Mouse (Mus musculus) gastrocnemius, postnatal 10 days (tissue): ENCODE results near the gene 4930402F06Rik. TPM values are rescaled to one million over a fixed set of nuclear protein-coding genes. Genes with fewer than 3 reads are reported as not detected.

ENCODE experiments used
- DNase-seq: peaks from one replicate; pipeline ENCODE4 v3.0.0; 2021; ENCODE audit warnings: mixed read lengths
- total RNA-seq, 2 experiments: library from RNA; stranded (reverse); gene quantifications; 2 replicates each; pipeline ENCODE4 v1.2.3; 2021

Gene 4930402F06Rik
- total RNA-seq, 2 experiments from 2014 or later = not detected

- no peak for DNase-seq
Observed at GRCm38 (mm10) chr2:35416473-35416872, 19.5 kb upstream of the 4930402F06Rik start.

DNA sequence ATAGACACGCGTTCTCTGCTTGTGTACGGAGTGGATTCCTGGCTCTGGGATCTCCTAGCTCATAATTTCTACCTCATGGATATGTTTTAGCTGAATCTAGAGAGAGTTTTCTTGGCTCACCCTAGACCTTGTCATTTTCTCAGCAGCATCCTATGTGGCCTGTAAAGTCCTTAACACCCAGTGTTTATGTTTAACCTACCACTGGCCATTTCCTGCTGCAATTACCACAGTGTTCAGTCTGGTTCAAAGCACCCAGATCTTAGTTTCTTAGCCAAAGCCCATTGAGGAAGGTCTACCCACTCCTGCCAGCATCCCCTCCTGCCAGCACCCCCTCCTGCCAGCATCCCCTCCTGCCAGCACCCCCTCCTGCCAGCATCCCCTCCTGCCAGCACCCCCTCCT is 15.8 kb upstream of the 4930402F06Rik start:
- no peak for DNase-seq

- DNase-seq = no peak
Observed at GRCm38 (mm10) chr2:35412246-35412645, 15.3 kb upstream of the 4930402F06Rik start.

- no peak for DNase-seq
Observed at GRCm38 (mm10) chr2:35411640-35412190, 14.7 kb upstream of the 4930402F06Rik start.

- DNase-seq = no peak
Observed at GRCm38 (mm10) chr2:35409466-35409865, 12.5 kb upstream of the 4930402F06Rik start.

DNA sequence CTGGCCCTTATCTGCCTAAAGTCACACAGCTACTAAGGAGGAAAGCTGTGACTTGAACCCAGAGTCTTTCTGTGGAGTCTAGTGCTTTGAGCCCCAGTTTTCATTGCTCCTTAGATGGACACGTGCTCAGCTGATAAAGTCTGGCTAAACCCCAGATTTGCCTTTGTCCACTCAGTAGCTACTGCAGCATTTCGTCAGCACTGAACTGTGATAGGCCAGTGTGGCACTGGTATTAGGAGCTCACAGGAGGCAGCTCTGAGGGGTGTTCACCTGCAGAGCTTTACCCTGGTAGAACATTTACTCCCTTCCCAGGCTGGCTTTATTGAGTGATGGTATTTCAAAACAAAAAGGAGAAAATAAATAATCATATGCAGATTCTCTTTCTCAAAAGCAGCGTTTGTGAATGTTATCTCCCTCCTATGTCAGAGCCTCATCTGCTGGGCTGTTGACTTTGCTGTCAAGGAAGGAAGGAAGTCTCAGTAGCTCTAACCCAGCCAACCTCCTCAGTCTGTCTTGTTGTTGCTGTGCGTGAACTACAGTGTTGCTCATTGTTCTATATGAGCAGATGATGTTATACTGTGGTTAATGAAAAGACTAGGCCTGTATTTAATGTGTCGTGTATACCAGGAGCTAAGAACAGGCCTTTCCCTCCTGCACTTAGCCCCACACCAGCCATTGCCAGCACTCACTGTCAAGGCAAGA is 11.6 kb upstream of the 4930402F06Rik start:
- DNase-seq = no peak

DNA sequence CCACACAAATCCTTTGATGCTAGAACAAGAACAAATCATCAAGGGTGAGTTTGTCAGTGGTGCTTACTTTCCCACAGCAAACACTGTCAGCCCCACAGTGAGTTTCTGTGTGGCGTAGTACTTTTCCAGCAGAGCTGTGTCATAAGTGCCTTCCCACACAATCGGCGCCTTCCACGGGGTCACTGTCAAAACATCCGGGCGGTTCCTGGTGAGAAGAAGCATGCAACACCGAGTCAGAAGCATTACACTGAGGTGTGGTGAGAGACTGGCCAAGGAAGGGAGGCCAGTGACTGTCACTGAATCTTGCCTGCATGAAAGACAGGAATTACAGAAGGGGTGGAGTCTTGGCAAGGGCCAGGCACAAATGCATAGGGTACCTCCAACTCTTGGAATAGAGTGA is 10.9 kb upstream of the 4930402F06Rik start:
- no peak for DNase-seq

DNA sequence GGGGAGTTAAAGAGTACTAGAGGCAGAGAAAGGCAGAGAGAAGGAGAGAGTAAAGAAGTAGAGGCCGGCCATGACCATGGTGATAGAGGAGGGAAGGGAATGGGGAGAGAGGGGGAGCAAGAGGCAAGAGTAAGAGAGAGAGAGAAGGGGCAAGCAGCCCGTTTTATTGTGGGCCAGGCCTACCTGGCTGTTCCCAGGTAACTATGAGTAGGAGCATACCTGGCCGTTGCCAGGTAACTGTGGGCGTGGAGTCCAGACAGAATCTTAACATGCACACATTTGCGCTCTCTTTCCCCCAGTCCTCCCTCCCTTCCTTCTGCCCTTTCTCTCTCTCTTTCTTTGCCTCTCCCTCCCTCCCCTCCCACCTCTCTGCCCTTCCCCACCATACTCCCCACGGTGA is 10.3 kb upstream of the 4930402F06Rik start:
- no peak for DNase-seq

GRCm38 (mm10) chr2:35406611-35407010 is 9.6 kb upstream of the 4930402F06Rik start:
- DNase-seq = no peak

- DNase-seq = no peak
Observed at GRCm38 (mm10) chr2:35402391-35402790, 5.4 kb upstream of the 4930402F06Rik start.

GRCm38 (mm10) chr2:35400739-35401138 is 3.8 kb upstream of the 4930402F06Rik start:
- DNase-seq = no peak

DNA sequence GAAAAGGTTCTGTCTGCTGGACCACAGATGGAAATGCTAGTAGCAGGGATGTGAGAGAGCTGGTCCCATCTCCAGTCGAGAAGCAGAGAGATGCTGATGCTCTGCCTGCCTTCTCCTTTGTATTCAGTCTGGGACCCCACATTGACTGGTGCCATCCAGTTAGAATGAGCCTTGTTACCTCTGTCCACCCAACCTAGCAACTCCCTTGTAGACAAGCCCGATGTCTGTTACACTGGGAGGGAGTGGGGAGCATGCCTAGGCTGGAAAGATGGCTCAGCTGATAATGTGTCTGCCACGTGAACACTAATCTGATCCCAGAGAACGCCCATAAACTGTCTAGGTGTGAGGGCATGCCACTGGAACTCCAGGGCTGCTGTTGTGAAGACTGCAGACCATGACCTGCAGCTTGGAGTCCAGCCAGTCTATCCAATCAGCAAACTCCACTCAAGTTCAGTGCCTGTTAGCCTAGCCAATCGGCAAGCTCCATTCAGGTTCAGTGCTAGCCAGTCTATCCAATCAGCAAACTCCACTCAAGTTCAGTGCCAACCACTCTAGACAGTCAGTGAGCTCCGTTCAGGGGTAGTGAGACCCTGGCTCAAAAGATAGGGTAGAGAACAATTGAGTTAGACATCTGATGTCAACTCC is 1.3 kb upstream of the 4930402F06Rik start:
- no peak for DNase-seq

GRCm38 (mm10) chr2:35397590-35398173 is 707 bp upstream of the 4930402F06Rik start:
- DNase-seq = peak; percentile 66

- no peak for DNase-seq
Observed at GRCm38 (mm10) chr2:35385441-35385871, 11.5 kb downstream of the 4930402F06Rik start.

DNA sequence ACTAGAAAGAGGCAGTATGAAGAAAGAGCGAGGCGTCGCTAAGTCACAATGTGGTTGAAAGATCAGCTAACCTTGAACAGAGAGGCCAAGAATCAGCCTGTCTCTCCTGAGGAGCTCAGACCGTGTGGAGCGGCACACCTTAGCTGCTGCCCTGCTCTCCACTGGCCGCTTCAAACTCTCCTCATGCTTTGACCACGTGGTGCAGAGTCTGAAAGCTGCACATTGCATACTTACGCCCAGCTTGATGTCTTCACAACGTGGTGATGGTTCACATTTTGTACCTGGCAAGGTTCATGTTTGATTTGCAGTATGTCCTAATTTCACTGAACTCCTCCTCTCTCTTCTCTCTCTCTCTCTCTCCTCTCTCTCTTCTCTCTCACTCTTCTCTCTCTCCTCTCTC is 17.7 kb downstream of the 4930402F06Rik start:
- no peak for DNase-seq

DNA sequence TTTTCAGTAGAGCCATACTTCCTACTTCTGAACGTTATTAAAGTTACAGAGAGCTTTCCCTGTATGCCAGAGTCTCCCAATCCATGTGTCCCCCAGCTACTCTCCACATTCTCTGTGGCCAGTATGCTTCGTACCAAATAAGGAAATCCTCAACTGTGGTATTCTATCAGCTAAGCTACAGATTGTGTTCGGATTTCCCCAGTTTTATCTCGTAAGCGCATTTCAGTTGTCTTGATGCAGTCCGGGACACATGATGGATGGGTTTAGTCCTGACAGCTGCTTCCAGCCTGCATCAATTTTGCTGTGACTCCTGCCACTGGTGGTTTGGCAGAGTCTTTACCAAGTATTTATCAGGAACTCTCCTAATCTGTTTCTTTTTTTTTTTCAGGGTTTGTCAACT is 19.4 kb downstream of the 4930402F06Rik start:
- no peak for DNase-seq

- peak; percentile 30 for DNase-seq
Observed at GRCm38 (mm10) chr2:35373003-35373402, 24.0 kb downstream of the 4930402F06Rik start.

- DNase-seq = no peak
Observed at GRCm38 (mm10) chr2:35370686-35371085, 26.3 kb downstream of the 4930402F06Rik start.

DNA sequence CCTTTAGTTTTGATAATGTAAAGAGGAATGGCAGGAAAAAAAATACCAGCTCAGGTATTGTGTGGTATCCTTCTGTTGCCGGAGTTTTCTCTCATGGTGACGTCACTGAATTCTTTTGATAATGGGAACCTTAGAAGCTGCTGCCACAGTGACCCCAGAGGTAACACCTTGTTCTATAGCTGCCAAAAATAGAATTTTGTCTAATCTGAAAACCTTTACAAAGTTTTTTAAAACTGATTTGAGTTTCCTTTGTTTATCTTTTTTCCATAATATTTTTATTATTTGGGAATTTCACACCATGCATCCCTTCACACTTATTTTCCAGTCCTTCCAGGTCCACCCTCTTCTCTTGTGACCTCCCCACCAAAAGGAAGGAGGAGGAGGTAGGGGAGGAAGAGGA is 29.3 kb downstream of the 4930402F06Rik start, which contains the start of gene 4930568D16Rik:
Gene 4930568D16Rik (minus strand): TSS at position 101 of the 400 bp plus-strand sequence.
- DNase-seq = no peak

DNA sequence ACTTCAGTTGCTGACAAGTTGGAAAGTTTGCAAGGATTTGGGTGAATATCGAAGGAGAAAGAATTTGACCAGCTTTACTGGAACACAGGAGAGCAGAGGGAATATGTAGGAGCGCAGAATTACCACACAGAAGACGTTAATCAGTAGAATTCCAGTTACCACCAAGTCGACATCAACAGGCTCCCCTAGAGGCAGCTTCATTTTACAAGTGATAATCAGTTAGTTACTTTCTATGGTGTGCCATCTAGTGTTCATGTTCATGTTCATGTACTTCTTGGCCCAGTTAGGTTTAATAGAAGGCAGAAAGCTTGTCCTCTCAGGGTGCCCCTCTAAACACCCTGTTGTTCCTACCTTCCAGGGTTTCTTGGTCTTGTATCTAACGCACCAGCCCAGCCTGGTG is 47.8 kb downstream of the 4930402F06Rik start:
- no peak for DNase-seq

- no peak for DNase-seq
Observed at GRCm38 (mm10) chr2:35345984-35346383, 51.0 kb downstream of the 4930402F06Rik start.

DNA sequence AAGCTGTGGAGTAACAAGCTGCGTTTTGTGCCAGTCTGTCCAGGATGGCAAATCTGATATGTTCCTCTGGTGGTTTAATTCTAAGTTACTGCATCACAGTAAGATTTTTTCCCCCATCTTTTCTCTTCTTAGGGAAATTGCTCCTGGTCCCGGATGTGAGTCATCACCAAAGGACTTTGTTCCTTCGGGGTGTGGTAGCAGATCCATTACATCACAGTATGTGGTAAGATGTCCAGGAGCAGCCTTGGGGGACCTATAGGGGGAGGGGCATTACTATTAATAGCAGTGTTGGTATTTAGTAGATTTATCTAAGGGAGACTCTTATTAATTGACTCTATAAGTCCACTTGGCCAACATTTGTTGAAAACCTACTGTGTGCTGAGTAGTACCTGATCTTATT is 54.4 kb downstream of the 4930402F06Rik start:
- DNase-seq = no peak

GRCm38 (mm10) chr2:35338707-35339106 is 58.3 kb downstream of the 4930402F06Rik start:
- DNase-seq = peak; percentile 32
